Comparison of ENCODE assay signal across 9 mouse cellular contexts in genomic region chr12:54822836-54823426, GRCm38 (mm10). TPM values are rescaled to one million over a fixed set of nuclear protein-coding genes. Genes with fewer than 3 reads are reported as not detected.
DNase-seq lines count a peak whose midpoint lies in the region; TF ChIP-seq lines count a peak whose summit lies in the region.
"Had no signal": no experiment of that assay in that cellular context is flagged by ENCODE, and none has a peak within 500 bp of the region (broad histone marks: within the 10 kb centered on the region; RNA-seq: fewer than 3 reads in every experiment).

No protein-coding gene starts in this region.

- H3K4me3 ChIP-seq in gastrocnemius, adult 2 months: no peak overlapping the region
- H3K4me3 ChIP-seq: liver, embryonic 13.5 days had no signal

- intact Hi-C loops in gastrocnemius, adult 2 months (cut with DNase I): no loop called here
- intact Hi-C loops in gastrocnemius, postnatal 36 days (cut with DNase I): loop anchor here (10.0 kb wide), 1 partner anchor 162 kb away; the partner anchor contains the start of gene Gm20403

- DNase-seq in gastrocnemius, adult 2 months: peak; percentile 35
- DNase-seq in gastrocnemius, postnatal 36 days: no peak
- DNase-seq in lung, postnatal 4 days: peak; percentile 16 to 43
- DNase-seq in lung, postnatal 36 days: no peak
- peak; percentile 57 for DNase-seq in left cerebral cortex, adult 11 months (ENCODE audit: low spot score)
- DNase-seq in right cerebral cortex, postnatal 4 days: peak; percentile 85
- no peak for DNase-seq in cerebellum, adult 9-11 months
- DNase-seq in cerebellum, adult 18-20 months: no peak
- DNase-seq: liver, embryonic 13.5 days had no signal

- no peak for TF ChIP-seq CTCF in gastrocnemius, adult 2 months (IDR thresholded peaks at IDR 0.05)

- no peak overlapping the region for H3K27ac ChIP-seq in gastrocnemius, adult 2 months
- H3K27ac ChIP-seq: liver, embryonic 13.5 days had no signal

RNA-seq across cellular contexts. Expression of gene Snx6, which starts 27.4 kb away (rescaled TPM):
- total RNA-seq in gastrocnemius, adult 2 months (2021): 10 to 100 TPM; 21.2 to 22.7 TPM
- total RNA-seq in gastrocnemius, postnatal 36 days (2021): 10 to 100 TPM; 17.2 to 17.5 TPM

RNA-seq across cellular contexts. Expression of gene Cfl2, which starts 39.7 kb away (rescaled TPM):
- total RNA-seq in gastrocnemius, adult 2 months (2021): 100 to 1,000 TPM; 419 to 537 TPM
- 100 to 1,000 TPM; 399 to 476 TPM for total RNA-seq in gastrocnemius, postnatal 36 days (2021)

Comparison
In these comparisons a context has a peak if more than half of its experiments do, and no peak if none do; other contexts are left out.
1. DNase-seq: peak in gastrocnemius, adult 2 months (single experiment), lung, postnatal 4 days (2 of 2), left cerebral cortex, adult 11 months (single experiment) and right cerebral cortex, postnatal 4 days (single experiment); none in gastrocnemius, postnatal 36 days (0 of 2), lung, postnatal 36 days (single experiment), cerebellum, adult 9-11 months (single experiment) and cerebellum, adult 18-20 months (0 of 2).